Mouse (Mus musculus) forebrain, embryonic 15.5 days (tissue): ENCODE results near the gene Gm9745. TPM values are rescaled to one million over a fixed set of nuclear protein-coding genes. Genes with fewer than 3 reads are reported as not detected.
A peak's percentile ranks its signal among the peaks of the same experiment; 100 is the strongest.
"Not testable (repeated sequence)": the region's sequence is repeated elsewhere in the genome, so short reads cannot be mapped to it uniquely, and the experiment has no call there.

Source experiments
- ATAC-seq: fragments of 200-750 bp; cut with Nextera tagmentation; replicated peaks from 2 replicates; pipeline ENCODE4 v1.8.0; 2017; ENCODE audit warnings: mild to moderate bottlenecking, moderate TSS enrichment, moderate library complexity
- H3K27ac ChIP-seq: fragments of 300-500 bp; sonication (generic); replicated peaks from 2 replicates; pipeline ENCODE4 v1.5.1; 2015; ENCODE audit warnings: mild to moderate bottlenecking, inconsistent platforms
- H3K27me3 ChIP-seq: fragments of 300-500 bp; sonication (generic); 2 replicates; pipeline ENCODE4 v1.6.1; 2015; ENCODE audit warnings: inconsistent platforms
- H3K36me3 ChIP-seq: fragments of 300-500 bp; sonication (generic); 2 replicates; pipeline ENCODE4 v1.6.1; 2015; ENCODE audit warnings: mild to moderate bottlenecking, inconsistent platforms
- H3K4me1 ChIP-seq: fragments of 300-500 bp; sonication (generic); 2 replicates; pipeline ENCODE4 v1.6.1; 2015; ENCODE audit warnings: inconsistent platforms
- H3K4me2 ChIP-seq: fragments of 300-500 bp; sonication (generic); replicated peaks from 2 replicates; pipeline ENCODE4 v1.6.1; 2015; ENCODE audit warnings: mild to moderate bottlenecking, inconsistent platforms
- H3K4me3 ChIP-seq: fragments of 300-500 bp; sonication (generic); 2 replicates; pipeline ENCODE4 v1.5.1; 2015; ENCODE audit warnings: mild to moderate bottlenecking, inconsistent platforms
- H3K9ac ChIP-seq: fragments of 300-500 bp; sonication (generic); replicated peaks from 2 replicates; pipeline ENCODE4 v1.6.1; 2015; ENCODE audit warnings: mild to moderate bottlenecking, inconsistent platforms
- H3K9me3 ChIP-seq: fragments of 300-500 bp; sonication (generic); 2 replicates; pipeline ENCODE4 v1.6.1; 2016; ENCODE audit warnings: inconsistent platforms
- WGBS: fragments of 180-500 bp; shearing (Covaris S2); methylation state at CpG from one replicate; pipeline ENCODE4 v1.1.7; 2015; ENCODE audit warnings: mixed read lengths; 5-methylcytosine and 5-hydroxymethylcytosine counted together
- polyA plus RNA-seq: library from polyadenylated mRNA; unstranded; fragments of >200 nt; fragmentation: Nextera tagmentation; extraction: Ambion mirVana; gene quantifications from 2 replicates; pipeline ENCODE4 v1.2.1, GENCODE M21; 2015

Gm9745 gene
- not detected in 2 replicates for polyA plus RNA-seq

GRCm38 (mm10) chr13:8948131-8948530 lies at the start of gene Gm9745:
TSS of gene Gm9745 (minus strand) at chr13:8948231.
- not testable (repeated sequence) for H3K9ac ChIP-seq, ATAC-seq, H3K4me2 ChIP-seq, H3K27me3 ChIP-seq, H3K4me1 ChIP-seq, H3K27ac ChIP-seq, H3K36me3 ChIP-seq, H3K4me3 ChIP-seq, H3K9me3 ChIP-seq

GRCm38 (mm10) chr13:8997221-8997620 lies 49.2 kb upstream of the Gm9745 start:
- H3K4me3 ChIP-seq, H3K36me3 ChIP-seq, ATAC-seq, H3K27me3 ChIP-seq, H3K9ac ChIP-seq, H3K9me3 ChIP-seq, H3K4me2 ChIP-seq, H3K27ac ChIP-seq: not testable (repeated sequence)
- 86% methylated on average over 5 of the region's 5 CpGs for WGBS
- peaks cover 21% of the 10 kb centered on the region for H3K4me1 ChIP-seq

- peak within 1 kb of the TSS; percentile 82 for H3K27ac ChIP-seq
- H3K9ac ChIP-seq: peak within 1 kb of the TSS; percentile 88
- under 1% methylated on average over 51 of the region's 51 CpGs for WGBS
- peak; percentile 98 for ATAC-seq
- H3K9me3 ChIP-seq: no peaks in the 10 kb centered on the region
- H3K4me2 ChIP-seq: peak within 1 kb of the TSS; percentile 81
- peaks cover 4% of the 10 kb centered on the region; the same call in 1 of the 2 replicates for H3K36me3 ChIP-seq
- no peaks in the 10 kb centered on the region for H3K27me3 ChIP-seq
- H3K4me3 ChIP-seq: peak within 1 kb of the TSS; percentile 80
- H3K4me1 ChIP-seq: peaks cover 21% of the 10 kb centered on the region
These were observed 48.2 kb upstream of the Gm9745 start, which contains the start of gene Gtpbp4 for GRCm38 (mm10) chr13:8995990-8996786. TSS of gene Gtpbp4 (minus strand) at chr13:8996083.

GRCm38 (mm10) chr13:8995159-8995989 lies 47.3 kb upstream of the Gm9745 start:
- peak overlapping the region; percentile 80 for H3K4me3 ChIP-seq
- peak overlapping the region; percentile 60 for H3K27ac ChIP-seq
- WGBS: 4% methylated on average over 33 of the region's 33 CpGs

GRCm38 (mm10) chr13:8992231-8992630 lies 44.2 kb upstream of the Gm9745 start:
- Histone ChIP-seq H3K27ac (no peak overlapping the region), H3K4me1 (peaks cover 21% of the 10 kb centered on the region), H3K9ac (no peak overlapping the region), H3K9me3 (no peaks in the 10 kb centered on the region), H3K4me3 (no peak overlapping the region), H3K27me3 (no peaks in the 10 kb centered on the region), H3K36me3 (peaks cover 36% of the 10 kb centered on the region), H3K4me2 (no peak overlapping the region)
- 92% methylated on average over 6 of the region's 6 CpGs for WGBS
- no peak for ATAC-seq

More at GRCm38 (mm10) chr13:8995159-8995989, 47.3 kb upstream of the Gm9745 start:
- Histone ChIP-seq H3K27me3 (no peaks in the 10 kb centered on the region), H3K9me3 (no peaks in the 10 kb centered on the region), H3K4me2 (peak overlapping the region; percentile 66), H3K36me3 (peaks cover 12% of the 10 kb centered on the region), H3K4me1 (peaks cover 21% of the 10 kb centered on the region), H3K9ac (peak overlapping the region; percentile 68)
- ATAC-seq: peak; percentile 86

GRCm38 (mm10) chr13:8972972-8973371 lies 24.9 kb upstream of the Gm9745 start:
- no peak overlapping the region for H3K9ac ChIP-seq
- no peak overlapping the region for H3K4me3 ChIP-seq
- WGBS: 98% methylated on average over 3 of the region's 3 CpGs
- ATAC-seq: no peak
- no peaks in the 10 kb centered on the region for H3K27me3 ChIP-seq
- no peaks in the 10 kb centered on the region for H3K4me1 ChIP-seq
- H3K9me3 ChIP-seq: no peaks in the 10 kb centered on the region
- H3K36me3 ChIP-seq: peaks cover 82% of the 10 kb centered on the region
- H3K27ac ChIP-seq: no peak overlapping the region
- H3K4me2 ChIP-seq: no peak overlapping the region

- peaks cover 81% of the 10 kb centered on the region for H3K36me3 ChIP-seq
These were observed 24.3 kb upstream of the Gm9745 start for GRCm38 (mm10) chr13:8972369-8972768.

GRCm38 (mm10) chr13:8967742-8968141 lies 19.7 kb upstream of the Gm9745 start:
- Histone ChIP-seq H3K9ac (no peak overlapping the region), H3K36me3 (peaks cover 37% of the 10 kb centered on the region), H3K4me3 (no peak overlapping the region), H3K4me2 (no peak overlapping the region), H3K9me3 (no peaks in the 10 kb centered on the region), H3K4me1 (no peaks in the 10 kb centered on the region), H3K27ac (no peak overlapping the region), H3K27me3 (no peaks in the 10 kb centered on the region)
- no peak for ATAC-seq
- 94% methylated on average over 8 of the region's 8 CpGs for WGBS

More at GRCm38 (mm10) chr13:8972369-8972768, 24.3 kb upstream of the Gm9745 start:
- no peak for ATAC-seq
- H3K9me3 ChIP-seq: no peaks in the 10 kb centered on the region
- H3K4me2 ChIP-seq: no peak overlapping the region
- H3K27ac ChIP-seq: no peak overlapping the region
- no peak overlapping the region for H3K9ac ChIP-seq
- no peaks in the 10 kb centered on the region for H3K27me3 ChIP-seq
- H3K4me3 ChIP-seq: no peak overlapping the region
- no peaks in the 10 kb centered on the region for H3K4me1 ChIP-seq

- ATAC-seq: no peak
- Histone ChIP-seq H3K4me2 (no peak overlapping the region), H3K9me3 (no peaks in the 10 kb centered on the region), H3K27ac (no peak overlapping the region), H3K4me1 (no peaks in the 10 kb centered on the region), H3K4me3 (no peak overlapping the region), H3K9ac (no peak overlapping the region), H3K36me3 (peaks cover 21% of the 10 kb centered on the region), H3K27me3 (no peaks in the 10 kb centered on the region)
- 93% methylated on average over 5 of the region's 5 CpGs for WGBS
These were observed 17.2 kb upstream of the Gm9745 start for GRCm38 (mm10) chr13:8965224-8965623.

GRCm38 (mm10) chr13:8962266-8962665 lies 14.2 kb upstream of the Gm9745 start:
- not testable (repeated sequence) for H3K9ac ChIP-seq, H3K27ac ChIP-seq, H3K9me3 ChIP-seq, H3K4me2 ChIP-seq, ATAC-seq, H3K4me1 ChIP-seq, H3K36me3 ChIP-seq, H3K27me3 ChIP-seq, H3K4me3 ChIP-seq
- 40% methylated on average over 5 of the region's 5 CpGs for WGBS

- H3K4me3 ChIP-seq, H3K9ac ChIP-seq, H3K27ac ChIP-seq, H3K27me3 ChIP-seq, H3K36me3 ChIP-seq, ATAC-seq, H3K4me2 ChIP-seq, H3K4me1 ChIP-seq, H3K9me3 ChIP-seq: not testable (repeated sequence)
- WGBS: 69% methylated on average over 3 of the region's 3 CpGs
These were observed 13.3 kb upstream of the Gm9745 start for GRCm38 (mm10) chr13:8961128-8961888.

GRCm38 (mm10) chr13:8959554-8959953 lies 11.5 kb upstream of the Gm9745 start:
- not testable (repeated sequence) for H3K4me1 ChIP-seq, H3K4me2 ChIP-seq, H3K27me3 ChIP-seq, H3K27ac ChIP-seq, H3K4me3 ChIP-seq, H3K36me3 ChIP-seq, ATAC-seq, H3K9ac ChIP-seq, H3K9me3 ChIP-seq
- WGBS: 95% methylated on average over 6 of the region's 6 CpGs
